11 mouse cellular contexts compared by ENCODE assay signal in genomic region chr17:43251249-43252125, GRCm38 (mm10). TPM values are rescaled to one million over a fixed set of nuclear protein-coding genes. Genes with fewer than 3 reads are reported as not detected.
A peak's percentile ranks its signal among the peaks of the same experiment; 100 is the strongest.
DNase-seq lines count a peak whose midpoint lies in the region; ATAC-seq lines count a peak whose summit lies in the region.
"Had no signal": no experiment of that assay in that cellular context is flagged by ENCODE, and none has a peak within 500 bp of the region (broad histone marks: within the 10 kb centered on the region; RNA-seq: fewer than 3 reads in every experiment).

No protein-coding gene starts in this region.

- no peak overlapping the region; the same call in 1 of the 2 replicates for H3K27ac ChIP-seq in kidney, embryonic 14.5 days (ENCODE audit: low read depth, low read length)
- H3K27ac ChIP-seq in heart, embryonic 16.5 days (ENCODE audit: low read length): peak overlapping the region; percentile 78
- H3K27ac ChIP-seq in hindbrain, embryonic 10.5 days: no peak overlapping the region
- H3K27ac ChIP-seq: hindbrain, embryonic 15.5 days; liver, embryonic 12.5 days had no signal

- H3K4me3 ChIP-seq in kidney, embryonic 14.5 days (ENCODE audit: low read length): no peak overlapping the region
- H3K4me3 ChIP-seq in heart, embryonic 16.5 days (ENCODE audit: low read length): no peak overlapping the region
- H3K4me3 ChIP-seq in hindbrain, embryonic 10.5 days: no peak overlapping the region
- H3K4me3 ChIP-seq: hindbrain, embryonic 15.5 days; liver, embryonic 12.5 days; megakaryocyte, embryonic 14.5 days had no signal

- H3K9ac ChIP-seq in kidney, embryonic 14.5 days (ENCODE audit: low read depth, low read length): no peak overlapping the region
- H3K9ac ChIP-seq in heart, embryonic 16.5 days (ENCODE audit: low read length): no peak overlapping the region
- H3K9ac ChIP-seq: forebrain, postnatal 0 days; hindbrain, embryonic 15.5 days; liver, embryonic 12.5 days had no signal

- H3K9me3 ChIP-seq in kidney, embryonic 14.5 days (ENCODE audit: control insufficient read depth, low read length): no peaks in the 10 kb centered on the region
- H3K9me3 ChIP-seq in heart, embryonic 16.5 days (replicated peaks; ENCODE audit: control insufficient read depth, low read length): no peaks in the 10 kb centered on the region
- no peaks in the 10 kb centered on the region for H3K9me3 ChIP-seq in hindbrain, embryonic 10.5 days
- H3K9me3 ChIP-seq: hindbrain, embryonic 15.5 days; liver, embryonic 12.5 days; megakaryocyte, embryonic 14.5 days had no signal

- H3K4me2 ChIP-seq in kidney, embryonic 14.5 days (replicated peaks; ENCODE audit: low read depth, low read length): no peak overlapping the region
- no peak overlapping the region for H3K4me2 ChIP-seq in heart, embryonic 16.5 days (ENCODE audit: low read depth, low read length)
- H3K4me2 ChIP-seq: hindbrain, embryonic 15.5 days; liver, embryonic 12.5 days had no signal

- peak; percentile 24 to 50 for DNase-seq in kidney, postnatal 25 days
- DNase-seq in adrenal gland, adult (ENCODE audit: inconsistent age in 2 of 2, low spot score in 1 of 2): peak; percentile 34 to 80
- DNase-seq in adrenal gland, postnatal 10 days: peak; percentile 71
- DNase-seq in hindbrain, embryonic 10.5 days (ENCODE audit: low spot score): no peak
- DNase-seq in ovary, adult 18-20 months (ENCODE audit: low spot score): no peak
- DNase-seq: forebrain, postnatal 0 days had no signal

- H3K4me1 ChIP-seq in kidney, embryonic 14.5 days (ENCODE audit: control insufficient read depth, insufficient read depth, low read length): peaks cover 11% of the 10 kb centered on the region; the same call in 1 of the 2 replicates
- H3K4me1 ChIP-seq in heart, embryonic 16.5 days (ENCODE audit: control insufficient read depth, insufficient read depth, low read length): peaks cover 33% of the 10 kb centered on the region
- H3K4me1 ChIP-seq in hindbrain, embryonic 10.5 days (replicated peaks): no peaks in the 10 kb centered on the region
- H3K4me1 ChIP-seq: liver, embryonic 12.5 days; megakaryocyte, embryonic 14.5 days had no signal

- H3K27me3 ChIP-seq in kidney, embryonic 14.5 days (ENCODE audit: control insufficient read depth, insufficient read depth, low read length): no peaks in the 10 kb centered on the region
- H3K27me3 ChIP-seq in heart, embryonic 16.5 days (ENCODE audit: control insufficient read depth, insufficient read depth, low read length): no peaks in the 10 kb centered on the region
- H3K27me3 ChIP-seq in hindbrain, embryonic 10.5 days (ENCODE audit: insufficient read depth, poor library complexity, severe bottlenecking): no peaks in the 10 kb centered on the region
- H3K27me3 ChIP-seq: hindbrain, embryonic 15.5 days; liver, embryonic 12.5 days; megakaryocyte, embryonic 14.5 days had no signal

- no peaks in the 10 kb centered on the region for H3K36me3 ChIP-seq in kidney, embryonic 14.5 days (ENCODE audit: control insufficient read depth, insufficient read depth, low read length)
- no peaks in the 10 kb centered on the region for H3K36me3 ChIP-seq in heart, embryonic 16.5 days (ENCODE audit: control insufficient read depth, insufficient read depth)
- H3K36me3 ChIP-seq in hindbrain, embryonic 10.5 days: no peaks in the 10 kb centered on the region
- H3K36me3 ChIP-seq: hindbrain, embryonic 15.5 days; liver, embryonic 12.5 days had no signal

- 63% methylated on average over 5 of the region's 5 CpGs for WGBS in kidney, embryonic 14.5 days
- 28% methylated on average over 5 of the region's 5 CpGs for WGBS in heart, embryonic 16.5 days
- WGBS in hindbrain, embryonic 10.5 days: 48% methylated on average over 5 of the region's 5 CpGs

- ATAC-seq in kidney, embryonic 14.5 days (ENCODE audit: low FRiP score, low TSS enrichment): no peak
- peak; percentile 56; the same call in 1 of the 2 replicates for ATAC-seq in heart, embryonic 16.5 days (replicated peaks; ENCODE audit: extremely low read depth, insufficient read depth, low FRiP score)
- ATAC-seq: forebrain, postnatal 0 days; liver, embryonic 12.5 days had no signal

RNA-seq across cellular contexts. Expression of gene Adgrf1, which starts 18.6 kb away (rescaled TPM):
- polyA plus RNA-seq in kidney, embryonic 14.5 days (2014; fragmentation: Nextera tagmentation; extraction: Ambion mirVana): 0.24 and 0.49 TPM in 2 replicates
- total RNA-seq in adrenal gland, postnatal 10 days (2021): 1 to 10 TPM in 1 of 2 experiments, under 1 TPM in 1; 0.55 to 1.0 TPM
- polyA plus RNA-seq in heart, embryonic 16.5 days (2015; fragmentation: Nextera tagmentation; extraction: Ambion mirVana): not detected in 2 replicates
- polyA plus RNA-seq in hindbrain, embryonic 10.5 days (2016; fragmentation: Nextera tagmentation; extraction: Ambion mirVana): not detected in 2 replicates
- total RNA-seq: forebrain, postnatal 0 days had no signal
- polyA plus RNA-seq: forebrain, postnatal 0 days; hindbrain, embryonic 15.5 days had no signal

Comparison
In these comparisons a context has a peak if more than half of its experiments do, and no peak if none do; other contexts are left out.
1. DNase-seq: peak in kidney, postnatal 25 days (2 of 2), adrenal gland, adult (2 of 2) and adrenal gland, postnatal 10 days (single experiment); none in hindbrain, embryonic 10.5 days (single experiment) and ovary, adult 18-20 months (single experiment).